Mouse (Mus musculus): ENCODE results near the gene Dtd1.

Dtd1 gene

GRCm38 (mm10) chr2:144768375-144769117 is 168.8 kb downstream of the Dtd1 start:
- DNase-seq (ENCODE audit: low spot score), result no peak

GRCm38 (mm10) chr2:144769118-144769496 is 169.4 kb downstream of the Dtd1 start:
- DNase-seq (ENCODE audit: low spot score), result no peak

GRCm38 (mm10) chr2:144769556-144769955 is 169.9 kb downstream of the Dtd1 start:
- peak; percentile 17 for DNase-seq (ENCODE audit: low spot score)

GRCm38 (mm10) chr2:144770452-144770941 is 170.8 kb downstream of the Dtd1 start:
- no peak for DNase-seq (ENCODE audit: low spot score)

GRCm38 (mm10) chr2:144771841-144772240 is 172.1 kb downstream of the Dtd1 start:
- DNase-seq (ENCODE audit: low spot score), result no peak

- no peak for DNase-seq (ENCODE audit: low spot score)
Observed at GRCm38 (mm10) chr2:144774636-144775160, 175.0 kb downstream of the Dtd1 start.

- DNase-seq (ENCODE audit: low spot score), result no peak
Observed at GRCm38 (mm10) chr2:144775626-144776025, 175.9 kb downstream of the Dtd1 start.

- no peak for DNase-seq (ENCODE audit: low spot score)
Observed at GRCm38 (mm10) chr2:144779263-144779662, 179.6 kb downstream of the Dtd1 start.

- peak; percentile 8 for DNase-seq (ENCODE audit: low spot score)
Observed at GRCm38 (mm10) chr2:144780731-144781130, 181.0 kb downstream of the Dtd1 start.

- no peak for DNase-seq (ENCODE audit: low spot score)
Observed at GRCm38 (mm10) chr2:144781871-144782270, 182.2 kb downstream of the Dtd1 start.

- DNase-seq (ENCODE audit: low spot score), result no peak
Observed at GRCm38 (mm10) chr2:144782481-144782880, 182.8 kb downstream of the Dtd1 start.

- DNase-seq (ENCODE audit: low spot score), result no peak
Observed at GRCm38 (mm10) chr2:144783190-144783589, 183.5 kb downstream of the Dtd1 start.

GRCm38 (mm10) chr2:144783831-144784230 is 184.1 kb downstream of the Dtd1 start:
- no peak for DNase-seq (ENCODE audit: low spot score)

GRCm38 (mm10) chr2:144791671-144792294 is 192.1 kb downstream of the Dtd1 start:
- no peak for DNase-seq (ENCODE audit: low spot score)

GRCm38 (mm10) chr2:144797515-144797914 is 197.8 kb downstream of the Dtd1 start:
- no peak for DNase-seq (ENCODE audit: low spot score)

GRCm38 (mm10) chr2:144807766-144808754 is 208.4 kb downstream of the Dtd1 start:
- no peak for DNase-seq (ENCODE audit: low spot score)

Data from embryo, embryonic 10 days (tissue).